Mouse (Mus musculus): ENCODE results near the gene Pole. TPM values are rescaled to one million over a fixed set of nuclear protein-coding genes. Genes with fewer than 3 reads are reported as not detected.
A peak's percentile ranks its signal among the peaks of the same experiment; 100 is the strongest.

Gene Pole
- polyA plus RNA-seq, 1 experiment from 2014 or later = 17.9 TPM

DNA sequence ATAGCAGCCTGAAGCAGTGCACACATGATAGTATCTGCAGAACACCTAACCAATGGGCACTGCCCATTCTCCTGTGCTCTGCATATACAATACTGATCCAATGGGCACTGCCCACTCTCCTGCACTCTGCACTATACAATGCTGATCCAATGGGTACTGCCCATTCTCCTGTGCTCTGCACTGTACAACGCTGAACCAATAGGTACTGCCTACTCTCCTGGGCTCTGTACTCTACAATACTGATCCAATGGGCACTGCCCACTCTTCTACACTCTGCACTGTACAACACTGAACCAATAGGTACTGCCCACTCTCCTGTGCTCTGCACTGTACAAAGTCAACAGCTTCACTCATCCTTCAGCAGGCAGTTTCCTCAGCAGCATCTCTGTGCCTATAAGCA is 9.2 kb upstream of the Pole start:
- 74% methylated on average over 1 of the region's 1 CpGs for WGBS
- ATAC-seq (replicated peaks; ENCODE audit: extremely low read depth, insufficient read depth, low FRiP score) = no peak

DNA sequence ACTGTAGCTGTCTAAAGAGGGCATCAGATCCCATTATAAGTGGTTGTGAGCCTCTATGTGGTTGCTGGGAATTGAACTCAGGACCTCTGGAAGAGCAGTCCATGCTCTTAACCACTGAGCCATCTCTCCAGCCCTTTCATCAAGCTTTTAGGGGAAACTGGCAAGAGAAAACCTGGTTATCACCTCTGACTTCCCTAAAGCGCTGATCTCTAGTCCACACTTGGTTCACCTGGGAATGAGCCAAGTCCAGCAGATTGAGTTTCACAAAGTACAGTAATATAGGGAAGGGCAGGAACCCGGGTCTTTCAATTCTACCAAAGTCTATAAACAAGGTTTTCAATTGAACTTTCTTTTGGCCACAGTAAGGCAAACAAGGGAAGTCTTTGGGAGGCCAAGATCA is 4.1 kb upstream of the Pole start:
- H3K4me1 ChIP-seq (ENCODE audit: control insufficient read depth, insufficient read depth, low read length) = peaks cover 12% of the 10 kb centered on the region
- H3K9me3 ChIP-seq (replicated peaks; ENCODE audit: control insufficient read depth, low read length) = no peaks in the 10 kb centered on the region
- no peaks in the 10 kb centered on the region for H3K36me3 ChIP-seq (ENCODE audit: control insufficient read depth, insufficient read depth)
- no peak overlapping the region for H3K4me2 ChIP-seq (ENCODE audit: low read depth, low read length)
- H3K27ac ChIP-seq (ENCODE audit: low read length) = no peak overlapping the region
- ATAC-seq (replicated peaks; ENCODE audit: extremely low read depth, insufficient read depth, low FRiP score) = no peak
- H3K27me3 ChIP-seq (ENCODE audit: control insufficient read depth, insufficient read depth, low read length) = no peaks in the 10 kb centered on the region
- H3K9ac ChIP-seq (ENCODE audit: low read length) = no peak overlapping the region
- no peak overlapping the region for H3K4me3 ChIP-seq (ENCODE audit: low read length)
- WGBS = 68% methylated on average over 2 of the region's 2 CpGs

More for the DNA sequence above, 9.2 kb upstream of the Pole start:
- H3K27ac ChIP-seq (ENCODE audit: low read length) = no peak overlapping the region
- H3K36me3 ChIP-seq (ENCODE audit: control insufficient read depth, insufficient read depth) = no peaks in the 10 kb centered on the region
- no peak overlapping the region for H3K4me2 ChIP-seq (ENCODE audit: low read depth, low read length)
- no peak overlapping the region for H3K4me3 ChIP-seq (ENCODE audit: low read length)
- no peaks in the 10 kb centered on the region for H3K4me1 ChIP-seq (ENCODE audit: control insufficient read depth, insufficient read depth, low read length)
- no peak overlapping the region for H3K9ac ChIP-seq (ENCODE audit: low read length)
- no peaks in the 10 kb centered on the region for H3K27me3 ChIP-seq (ENCODE audit: control insufficient read depth, insufficient read depth, low read length)
- H3K9me3 ChIP-seq (replicated peaks; ENCODE audit: control insufficient read depth, low read length) = no peaks in the 10 kb centered on the region

DNA sequence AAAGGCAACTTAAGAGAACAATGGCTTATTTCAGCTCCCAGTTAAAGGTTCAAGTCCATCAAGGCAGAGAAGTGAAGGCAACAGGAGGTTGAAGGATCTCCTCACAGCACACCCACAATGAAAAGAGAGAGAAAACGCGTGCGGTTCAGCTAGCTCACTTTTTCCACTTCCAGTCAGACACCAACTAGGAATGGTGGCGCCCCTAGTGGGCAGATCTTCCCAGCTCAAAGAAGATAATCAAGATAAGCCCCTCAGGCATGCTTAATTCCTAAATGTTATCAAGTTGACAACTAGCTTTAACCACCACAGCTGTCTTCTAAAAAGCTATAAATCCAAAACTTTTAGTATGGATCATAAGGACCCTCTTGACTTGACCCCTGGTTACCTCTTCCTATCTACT is 1.6 kb upstream of the Pole start:
- Histone ChIP-seq H3K4me3 (ENCODE audit: low read length) (peak overlapping the region; percentile 91), H3K9ac (ENCODE audit: low read length) (peak overlapping the region; percentile 83), H3K27ac (ENCODE audit: low read length) (no peak overlapping the region), H3K9me3 (replicated peaks; ENCODE audit: control insufficient read depth, low read length) (no peaks in the 10 kb centered on the region), H3K27me3 (ENCODE audit: control insufficient read depth, insufficient read depth, low read length) (no peaks in the 10 kb centered on the region), H3K4me2 (ENCODE audit: low read depth, low read length) (peak overlapping the region; percentile 99), H3K4me1 (ENCODE audit: control insufficient read depth, insufficient read depth, low read length) (peaks cover 13% of the 10 kb centered on the region), H3K36me3 (ENCODE audit: control insufficient read depth, insufficient read depth) (no peaks in the 10 kb centered on the region)
- WGBS = 9% methylated on average over 4 of the region's 4 CpGs
- no peak for ATAC-seq (replicated peaks; ENCODE audit: extremely low read depth, insufficient read depth, low FRiP score)

DNA sequence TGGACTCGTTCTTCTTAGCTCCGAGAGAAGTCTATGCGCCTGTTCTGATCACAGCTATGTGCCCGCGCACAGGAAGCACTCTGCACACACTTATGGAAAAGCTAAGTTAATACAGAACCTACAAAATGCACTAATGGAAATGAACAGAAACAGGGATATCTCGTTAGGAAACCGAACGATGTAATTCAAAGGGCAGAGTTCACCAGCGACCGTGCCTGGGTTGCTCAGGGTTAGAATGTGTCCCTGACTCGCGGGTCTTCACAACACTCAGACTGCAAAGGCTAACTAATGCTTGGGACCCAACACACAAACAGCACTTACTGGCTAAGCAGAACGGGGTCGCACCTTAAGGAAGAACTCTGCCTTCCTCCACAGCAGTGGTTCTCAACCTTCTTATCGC is 950 bp upstream of the Pole start:
- H3K27ac ChIP-seq (ENCODE audit: low read length) = no peak overlapping the region
- no peaks in the 10 kb centered on the region for H3K9me3 ChIP-seq (replicated peaks; ENCODE audit: control insufficient read depth, low read length)
- peak overlapping the region; percentile 91 for H3K4me3 ChIP-seq (ENCODE audit: low read length)
- 2% methylated on average over 15 of the region's 15 CpGs for WGBS
- no peaks in the 10 kb centered on the region for H3K27me3 ChIP-seq (ENCODE audit: control insufficient read depth, insufficient read depth, low read length)
- no peak for ATAC-seq (replicated peaks; ENCODE audit: extremely low read depth, insufficient read depth, low FRiP score)
- H3K36me3 ChIP-seq (ENCODE audit: control insufficient read depth, insufficient read depth) = no peaks in the 10 kb centered on the region
- H3K9ac ChIP-seq (ENCODE audit: low read length) = peak overlapping the region; percentile 83
- peak overlapping the region; percentile 99 for H3K4me2 ChIP-seq (ENCODE audit: low read depth, low read length)
- peaks cover 13% of the 10 kb centered on the region for H3K4me1 ChIP-seq (ENCODE audit: control insufficient read depth, insufficient read depth, low read length)

DNA sequence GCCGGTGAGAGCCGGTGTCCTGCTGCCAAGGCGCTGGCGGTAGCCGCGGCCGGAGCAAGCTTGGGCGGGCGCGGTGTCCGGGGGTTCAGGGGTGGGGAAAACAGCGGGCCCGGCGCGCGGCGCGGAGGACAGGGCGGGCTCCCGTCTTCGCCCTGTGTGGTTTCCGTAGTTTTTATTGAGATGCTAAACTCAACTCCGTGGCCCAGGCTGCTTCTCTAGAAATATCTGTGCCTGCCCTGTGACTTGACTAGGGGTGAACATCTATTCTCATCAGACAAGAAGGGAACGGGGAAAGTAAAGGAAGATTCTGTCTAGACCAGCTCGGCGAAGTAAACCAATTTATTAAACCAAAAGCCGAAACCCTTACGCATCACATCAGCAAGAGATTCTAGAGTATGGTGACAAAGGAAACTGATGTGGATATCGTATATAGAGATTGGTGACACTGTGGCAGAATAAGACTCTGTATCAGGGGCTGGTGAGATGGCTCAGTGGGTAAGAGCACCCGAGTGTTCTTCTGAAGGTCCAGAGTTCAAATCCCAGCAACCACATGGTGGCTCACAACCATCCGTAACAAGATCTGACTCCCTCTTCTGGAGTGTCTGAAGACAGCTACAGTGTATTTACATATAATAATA is 459 bp downstream of the Pole start:
- ATAC-seq (replicated peaks; ENCODE audit: extremely low read depth, insufficient read depth, low FRiP score) = peak; percentile 61
- Histone ChIP-seq H3K9ac (ENCODE audit: low read length) (peak overlapping the region; percentile 86), H3K27me3 (ENCODE audit: control insufficient read depth, insufficient read depth, low read length) (no peaks in the 10 kb centered on the region), H3K9me3 (replicated peaks; ENCODE audit: control insufficient read depth, low read length) (no peaks in the 10 kb centered on the region), H3K36me3 (ENCODE audit: control insufficient read depth, insufficient read depth) (peaks cover 6% of the 10 kb centered on the region; the same call in 1 of the 2 replicates), H3K4me2 (ENCODE audit: low read depth, low read length) (peak overlapping the region; percentile 99), H3K4me3 (ENCODE audit: low read length) (peak overlapping the region; percentile 91), H3K4me1 (ENCODE audit: control insufficient read depth, insufficient read depth, low read length) (peaks cover 13% of the 10 kb centered on the region), H3K27ac (ENCODE audit: low read length) (peak overlapping the region; percentile 76)
- 2% methylated on average over 30 of the region's 31 CpGs for WGBS

DNA sequence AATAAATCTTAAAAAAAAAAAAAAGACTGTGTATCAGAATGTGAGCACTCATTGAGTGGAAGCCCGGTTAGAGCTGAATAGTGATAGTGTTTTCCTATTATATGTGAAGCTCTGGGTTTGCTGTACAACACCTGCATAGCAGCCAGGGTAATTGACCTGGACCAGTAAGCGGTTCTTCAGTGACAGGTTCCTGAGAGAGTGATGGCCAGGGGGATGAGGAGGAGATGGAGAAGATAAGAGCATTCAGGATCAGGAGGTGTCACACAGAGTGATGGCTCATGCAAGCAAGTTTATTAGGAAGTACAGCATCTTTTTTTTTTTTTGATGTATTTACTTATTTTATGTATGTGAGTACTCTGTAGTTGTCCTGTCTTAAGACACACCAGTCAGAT is 974 bp downstream of the Pole start:
- Histone ChIP-seq H3K27ac (ENCODE audit: low read length) (no peak overlapping the region), H3K4me2 (ENCODE audit: low read depth, low read length) (peak overlapping the region; percentile 99), H3K36me3 (ENCODE audit: control insufficient read depth, insufficient read depth) (peaks cover 6% of the 10 kb centered on the region; the same call in 1 of the 2 replicates), H3K9ac (ENCODE audit: low read length) (0 out of 2 replicates have a peak overlapping the region, but pooled peaks have one; percentile 38), H3K9me3 (replicated peaks; ENCODE audit: control insufficient read depth, low read length) (no peaks in the 10 kb centered on the region), H3K4me1 (ENCODE audit: control insufficient read depth, insufficient read depth, low read length) (peaks cover 13% of the 10 kb centered on the region), H3K4me3 (ENCODE audit: low read length) (peak overlapping the region; percentile 91), H3K27me3 (ENCODE audit: control insufficient read depth, insufficient read depth, low read length) (no peaks in the 10 kb centered on the region)
- ATAC-seq (replicated peaks; ENCODE audit: extremely low read depth, insufficient read depth, low FRiP score) = no peak
- 54% methylated on average over 2 of the region's 2 CpGs for WGBS

DNA sequence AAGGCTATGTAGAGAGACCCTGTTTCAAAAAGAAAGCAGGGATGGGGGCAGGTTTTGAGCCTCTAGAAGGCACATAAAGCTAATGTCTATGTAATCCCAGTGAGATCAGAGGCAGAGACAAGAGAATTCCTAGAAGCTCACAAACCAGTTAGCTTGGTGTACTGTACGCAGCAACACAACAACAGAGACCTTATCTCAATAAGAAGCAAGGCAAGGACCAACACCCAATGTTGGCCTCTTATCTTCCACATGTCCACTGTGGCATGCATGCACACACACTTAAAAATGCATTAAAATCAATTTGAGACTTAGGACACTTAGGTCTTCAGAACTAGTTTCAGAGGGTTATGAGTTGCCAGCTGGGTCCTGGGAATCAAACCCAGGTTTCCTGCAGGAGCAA is 5.5 kb downstream of the Pole start:
- Histone ChIP-seq H3K4me3 (ENCODE audit: low read length) (no peak overlapping the region), H3K36me3 (ENCODE audit: control insufficient read depth, insufficient read depth) (peaks cover 26% of the 10 kb centered on the region)

DNA sequence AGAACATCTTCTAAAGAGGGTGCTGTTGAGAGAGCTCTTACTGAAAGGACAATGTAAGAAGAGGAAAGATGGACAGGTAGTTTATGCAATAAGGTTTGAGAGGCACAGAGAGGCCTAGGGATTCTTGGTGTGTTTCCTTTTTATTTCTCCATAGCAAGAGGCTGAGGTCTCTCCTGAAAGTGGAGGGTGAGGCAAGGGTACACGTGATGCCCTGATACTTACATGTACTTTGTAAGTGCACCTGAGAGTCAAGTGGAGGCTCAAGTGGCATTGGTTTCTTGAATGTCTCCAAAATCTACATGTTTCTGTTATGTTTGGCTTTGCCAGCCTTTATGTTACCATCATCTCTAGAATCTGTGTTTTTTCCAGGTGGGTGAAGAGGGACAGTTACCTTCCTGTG is 10.5 kb downstream of the Pole start:
- no peak overlapping the region for H3K4me3 ChIP-seq (ENCODE audit: low read length)
- 91% methylated on average over 1 of the region's 1 CpGs for WGBS
- no peaks in the 10 kb centered on the region for H3K9me3 ChIP-seq (replicated peaks; ENCODE audit: control insufficient read depth, low read length)
- H3K36me3 ChIP-seq (ENCODE audit: control insufficient read depth, insufficient read depth) = peaks cover 38% of the 10 kb centered on the region
- ATAC-seq (replicated peaks; ENCODE audit: extremely low read depth, insufficient read depth, low FRiP score) = no peak
- H3K9ac ChIP-seq (ENCODE audit: low read length) = no peak overlapping the region
- no peak overlapping the region for H3K4me2 ChIP-seq (ENCODE audit: low read depth, low read length)
- no peak overlapping the region for H3K27ac ChIP-seq (ENCODE audit: low read length)
- no peaks in the 10 kb centered on the region for H3K4me1 ChIP-seq (ENCODE audit: control insufficient read depth, insufficient read depth, low read length)
- no peaks in the 10 kb centered on the region for H3K27me3 ChIP-seq (ENCODE audit: control insufficient read depth, insufficient read depth, low read length)

More for the DNA sequence above, 5.5 kb downstream of the Pole start:
- no peaks in the 10 kb centered on the region for H3K27me3 ChIP-seq (ENCODE audit: control insufficient read depth, insufficient read depth, low read length)
- no peaks in the 10 kb centered on the region for H3K9me3 ChIP-seq (replicated peaks; ENCODE audit: control insufficient read depth, low read length)
- no peak for ATAC-seq (replicated peaks; ENCODE audit: extremely low read depth, insufficient read depth, low FRiP score)
- no peak overlapping the region for H3K9ac ChIP-seq (ENCODE audit: low read length)
- H3K4me2 ChIP-seq (ENCODE audit: low read depth, low read length) = no peak overlapping the region
- WGBS = 90% methylated on average over 1 of the region's 1 CpGs
- H3K27ac ChIP-seq (ENCODE audit: low read length) = no peak overlapping the region
- H3K4me1 ChIP-seq (ENCODE audit: control insufficient read depth, insufficient read depth, low read length) = peaks cover 3% of the 10 kb centered on the region; the same call in 1 of the 2 replicates

DNA sequence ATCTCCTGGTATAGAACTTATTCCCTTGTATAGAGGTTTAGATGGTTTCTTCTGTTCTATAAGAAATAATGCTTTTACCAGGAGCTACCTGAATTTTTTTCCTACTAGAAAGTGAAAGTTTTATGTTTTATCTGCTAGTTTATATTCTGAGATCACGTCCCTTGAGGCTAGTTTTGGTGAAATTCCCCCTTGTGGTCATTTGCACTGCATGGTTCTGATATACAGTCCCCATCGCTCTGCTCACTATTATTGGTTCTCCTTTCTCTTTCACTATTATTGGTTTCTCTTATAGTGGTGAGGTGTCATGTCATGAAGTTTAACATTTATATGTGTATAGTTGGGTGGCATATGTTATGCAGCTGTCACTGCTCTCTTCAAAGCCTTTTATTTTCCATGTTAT is 14.5 kb downstream of the Pole start:
- no peak for ATAC-seq (replicated peaks; ENCODE audit: extremely low read depth, insufficient read depth, low FRiP score)
- H3K27ac ChIP-seq (ENCODE audit: low read length) = no peak overlapping the region
- no peak overlapping the region for H3K9ac ChIP-seq (ENCODE audit: low read length)
- no peaks in the 10 kb centered on the region for H3K27me3 ChIP-seq (ENCODE audit: control insufficient read depth, insufficient read depth, low read length)
- H3K4me2 ChIP-seq (ENCODE audit: low read depth, low read length) = no peak overlapping the region
- H3K4me1 ChIP-seq (ENCODE audit: control insufficient read depth, insufficient read depth, low read length) = no peaks in the 10 kb centered on the region
- H3K36me3 ChIP-seq (ENCODE audit: control insufficient read depth, insufficient read depth) = peaks cover 39% of the 10 kb centered on the region
- no peaks in the 10 kb centered on the region for H3K9me3 ChIP-seq (replicated peaks; ENCODE audit: control insufficient read depth, low read length)
- H3K4me3 ChIP-seq (ENCODE audit: low read length) = no peak overlapping the region
- 93% methylated on average over 2 of the region's 2 CpGs for WGBS
